Mouse (Mus musculus): ENCODE measurements around the gene Rmnd1. TPM values are rescaled to one million over a fixed set of nuclear protein-coding genes. Genes with fewer than 3 reads are reported as not detected.

Rmnd1 gene
- total RNA-seq, 4 experiments from 2014 or later, result 62.1 to 76.7 (median 69.4) TPM

GRCm38 (mm10) chr10:4391076-4391475, 41.1 kb downstream of the Rmnd1 start:
- no peak for DNase-seq (ENCODE audit: low spot score)

- DNase-seq (ENCODE audit: low spot score), result no peak
Observed at GRCm38 (mm10) chr10:4390550-4390949, 41.6 kb downstream of the Rmnd1 start.

GRCm38 (mm10) chr10:4389461-4390112, 42.6 kb downstream of the Rmnd1 start:
- DNase-seq (ENCODE audit: low spot score), result no peak

GRCm38 (mm10) chr10:4389036-4389435, 43.2 kb downstream of the Rmnd1 start:
- no peak for DNase-seq (ENCODE audit: low spot score)

- peak; percentile 38 for DNase-seq (ENCODE audit: low spot score)
Observed at GRCm38 (mm10) chr10:4388384-4388745, 43.8 kb downstream of the Rmnd1 start.

GRCm38 (mm10) chr10:4387701-4388383, 44.3 kb downstream of the Rmnd1 start, which contains the start of gene Zbtb2:
Gene Zbtb2 (minus strand): TSS chr10:4388108.
- peak; percentile 33 for DNase-seq (ENCODE audit: low spot score)

GRCm38 (mm10) chr10:4386609-4387591, 45.3 kb downstream of the Rmnd1 start:
- DNase-seq (ENCODE audit: low spot score), result peak; percentile 87

- no peak for DNase-seq (ENCODE audit: low spot score)
Observed at GRCm38 (mm10) chr10:4384244-4384643, 47.9 kb downstream of the Rmnd1 start.

GRCm38 (mm10) chr10:4380748-4381147, 51.4 kb downstream of the Rmnd1 start:
- DNase-seq (ENCODE audit: low spot score), result no peak

GRCm38 (mm10) chr10:4376931-4377330, 55.3 kb downstream of the Rmnd1 start:
- no peak for DNase-seq (ENCODE audit: low spot score)

- peak; percentile 58 for DNase-seq (ENCODE audit: low spot score)
Observed at GRCm38 (mm10) chr10:4376461-4376860, 55.7 kb downstream of the Rmnd1 start.

- DNase-seq (ENCODE audit: low spot score), result no peak
Observed at GRCm38 (mm10) chr10:4375267-4375666, 56.9 kb downstream of the Rmnd1 start.

GRCm38 (mm10) chr10:4374734-4375133, 57.5 kb downstream of the Rmnd1 start:
- no peak for DNase-seq (ENCODE audit: low spot score)

GRCm38 (mm10) chr10:4374239-4374638, 57.9 kb downstream of the Rmnd1 start:
- no peak for DNase-seq (ENCODE audit: low spot score)

GRCm38 (mm10) chr10:4373558-4373957, 58.6 kb downstream of the Rmnd1 start:
- no peak for DNase-seq (ENCODE audit: low spot score)

GRCm38 (mm10) chr10:4372011-4372410, 60.2 kb downstream of the Rmnd1 start:
- no peak for DNase-seq (ENCODE audit: low spot score)

GRCm38 (mm10) chr10:4370105-4370504, 62.1 kb downstream of the Rmnd1 start:
- no peak for DNase-seq (ENCODE audit: low spot score)

GRCm38 (mm10) chr10:4364618-4365017, 67.6 kb downstream of the Rmnd1 start:
- no peak for DNase-seq (ENCODE audit: low spot score)

GRCm38 (mm10) chr10:4357435-4357834, 74.8 kb downstream of the Rmnd1 start:
- DNase-seq (ENCODE audit: low spot score), result no peak

GRCm38 (mm10) chr10:4356640-4357039, 75.5 kb downstream of the Rmnd1 start:
- DNase-seq (ENCODE audit: low spot score), result no peak

- DNase-seq (ENCODE audit: low spot score), result no peak
Observed at GRCm38 (mm10) chr10:4355882-4356451, 76.2 kb downstream of the Rmnd1 start.
